Mouse (Mus musculus): ENCODE data around the gene Cdh13. TPM values are rescaled to one million over a fixed set of nuclear protein-coding genes. Genes with fewer than 3 reads are reported as not detected.

Gene Cdh13
- polyA plus RNA-seq, 1 experiment from 2014 or later = 56.3 TPM

- no peaks in the 10 kb centered on the region for H3K9me3 ChIP-seq
- no peak for ATAC-seq
Measured at GRCm38 (mm10) chr8:118851361-118851760, 567.8 kb downstream of the Cdh13 start.

GRCm38 (mm10) chr8:118852861-118853260, 569.3 kb downstream of the Cdh13 start:
- Histone ChIP-seq H3K9me3 (no peaks in the 10 kb centered on the region), H3K27ac (no peak overlapping the region), H3K9ac (replicated peaks) (no peak overlapping the region), H3K36me3 (no peaks in the 10 kb centered on the region), H3K27me3 (no peaks in the 10 kb centered on the region), H3K4me2 (replicated peaks) (no peak overlapping the region), H3K4me1 (replicated peaks) (no peaks in the 10 kb centered on the region; the same call in 1 of the 2 replicates), H3K4me3 (replicated peaks) (no peak overlapping the region)
- ATAC-seq = no peak
- 83% methylated on average over 12 of the region's 12 CpGs for WGBS

More at GRCm38 (mm10) chr8:118851361-118851760, 567.8 kb downstream of the Cdh13 start:
- Histone ChIP-seq H3K36me3 (no peaks in the 10 kb centered on the region), H3K4me1 (replicated peaks) (no peaks in the 10 kb centered on the region; the same call in 1 of the 2 replicates), H3K4me2 (replicated peaks) (no peak overlapping the region), H3K27me3 (no peaks in the 10 kb centered on the region), H3K4me3 (replicated peaks) (no peak overlapping the region), H3K9ac (replicated peaks) (no peak overlapping the region), H3K27ac (no peak overlapping the region)
- 93% methylated on average over 10 of the region's 10 CpGs for WGBS

- no peaks in the 10 kb centered on the region for H3K9me3 ChIP-seq
- H3K27ac ChIP-seq = no peak overlapping the region
- no peaks in the 10 kb centered on the region for H3K36me3 ChIP-seq
- no peak overlapping the region for H3K4me3 ChIP-seq (replicated peaks)
- H3K4me2 ChIP-seq (replicated peaks) = no peak overlapping the region
- H3K27me3 ChIP-seq = no peaks in the 10 kb centered on the region
- 90% methylated on average over 8 of the region's 8 CpGs for WGBS
- no peaks in the 10 kb centered on the region for H3K4me1 ChIP-seq (replicated peaks)
- ATAC-seq = no peak
- H3K9ac ChIP-seq (replicated peaks) = no peak overlapping the region
Measured at GRCm38 (mm10) chr8:118854656-118855055, 571.1 kb downstream of the Cdh13 start.

- 72% methylated on average over 6 of the region's 6 CpGs for WGBS
- peaks cover 12% of the 10 kb centered on the region for H3K4me1 ChIP-seq (replicated peaks)
- no peak overlapping the region for H3K27ac ChIP-seq
- H3K27me3 ChIP-seq = no peaks in the 10 kb centered on the region
- H3K36me3 ChIP-seq = no peaks in the 10 kb centered on the region
- no peak overlapping the region for H3K4me3 ChIP-seq (replicated peaks)
- no peaks in the 10 kb centered on the region for H3K9me3 ChIP-seq
- no peak overlapping the region for H3K4me2 ChIP-seq (replicated peaks)
- no peak overlapping the region for H3K9ac ChIP-seq (replicated peaks)
- ATAC-seq = no peak
Measured at GRCm38 (mm10) chr8:118866332-118866731, 582.8 kb downstream of the Cdh13 start.

GRCm38 (mm10) chr8:118870711-118871110, 587.2 kb downstream of the Cdh13 start:
- Histone ChIP-seq H3K4me2 (replicated peaks) (no peak overlapping the region), H3K9me3 (no peaks in the 10 kb centered on the region), H3K9ac (replicated peaks) (no peak overlapping the region), H3K4me1 (replicated peaks) (peaks cover 7% of the 10 kb centered on the region), H3K36me3 (no peaks in the 10 kb centered on the region), H3K27me3 (no peaks in the 10 kb centered on the region), H3K27ac (no peak overlapping the region), H3K4me3 (replicated peaks) (no peak overlapping the region)
- 86% methylated on average over 8 of the region's 8 CpGs for WGBS
- no peak for ATAC-seq

- H3K9ac ChIP-seq (replicated peaks) = no peak overlapping the region
- no peaks in the 10 kb centered on the region for H3K36me3 ChIP-seq
- no peaks in the 10 kb centered on the region for H3K4me1 ChIP-seq (replicated peaks)
- H3K27ac ChIP-seq = no peak overlapping the region
- H3K4me2 ChIP-seq (replicated peaks) = no peak overlapping the region
- no peak overlapping the region for H3K4me3 ChIP-seq (replicated peaks)
- no peak for ATAC-seq
- 83% methylated on average over 11 of the region's 11 CpGs for whole genome bisulfite sequencing
- no peaks in the 10 kb centered on the region for H3K9me3 ChIP-seq
- H3K27me3 ChIP-seq = no peaks in the 10 kb centered on the region
Measured at GRCm38 (mm10) chr8:118879939-118880825, 596.6 kb downstream of the Cdh13 start.

GRCm38 (mm10) chr8:118884296-118884695, 600.8 kb downstream of the Cdh13 start:
- H3K4me3 ChIP-seq (replicated peaks) = no peak overlapping the region
- no peaks in the 10 kb centered on the region for H3K4me1 ChIP-seq (replicated peaks)
- ATAC-seq = no peak
- H3K27me3 ChIP-seq = no peaks in the 10 kb centered on the region
- H3K9ac ChIP-seq (replicated peaks) = no peak overlapping the region
- H3K36me3 ChIP-seq = no peaks in the 10 kb centered on the region
- 77% methylated on average over 8 of the region's 8 CpGs for WGBS
- H3K27ac ChIP-seq = no peak overlapping the region
- H3K9me3 ChIP-seq = no peaks in the 10 kb centered on the region
- H3K4me2 ChIP-seq (replicated peaks) = no peak overlapping the region

- no peak for ATAC-seq
- H3K4me2 ChIP-seq (replicated peaks) = no peak overlapping the region
- no peak overlapping the region for H3K27ac ChIP-seq
- no peaks in the 10 kb centered on the region for H3K9me3 ChIP-seq
- H3K4me1 ChIP-seq (replicated peaks) = no peaks in the 10 kb centered on the region
- WGBS = 84% methylated on average over 11 of the region's 11 CpGs
- H3K36me3 ChIP-seq = no peaks in the 10 kb centered on the region
- H3K27me3 ChIP-seq = no peaks in the 10 kb centered on the region
- H3K9ac ChIP-seq (replicated peaks) = no peak overlapping the region
- no peak overlapping the region for H3K4me3 ChIP-seq (replicated peaks)
Measured at GRCm38 (mm10) chr8:118884988-118885387, 601.5 kb downstream of the Cdh13 start.

- Histone ChIP-seq H3K4me2 (replicated peaks) (no peak overlapping the region), H3K4me1 (replicated peaks) (no peaks in the 10 kb centered on the region; the same call in 1 of the 2 replicates), H3K27ac (no peak overlapping the region), H3K9me3 (no peaks in the 10 kb centered on the region), H3K27me3 (no peaks in the 10 kb centered on the region), H3K9ac (replicated peaks) (no peak overlapping the region), H3K4me3 (replicated peaks) (no peak overlapping the region), H3K36me3 (no peaks in the 10 kb centered on the region)
- WGBS = 75% methylated on average over 11 of the region's 11 CpGs
- ATAC-seq = no peak
Measured at GRCm38 (mm10) chr8:118902402-118902801, 618.9 kb downstream of the Cdh13 start.

- Histone ChIP-seq H3K4me3 (replicated peaks) (no peak overlapping the region), H3K9me3 (peaks cover 15% of the 10 kb centered on the region), H3K9ac (replicated peaks) (no peak overlapping the region), H3K4me2 (replicated peaks) (no peak overlapping the region), H3K36me3 (no peaks in the 10 kb centered on the region), H3K27ac (no peak overlapping the region), H3K27me3 (no peaks in the 10 kb centered on the region), H3K4me1 (replicated peaks) (peaks cover 7% of the 10 kb centered on the region; the same call in 1 of the 2 replicates)
- ATAC-seq = no peak
- WGBS = 98% methylated on average over 3 of the region's 3 CpGs
Measured at GRCm38 (mm10) chr8:118916513-118916912, 633.0 kb downstream of the Cdh13 start.

- Histone ChIP-seq H3K9me3 (0 out of 2 replicates have a peak, but pooled peaks cover 5% of the 10 kb centered on the region), H3K4me2 (replicated peaks) (no peak overlapping the region), H3K27me3 (no peaks in the 10 kb centered on the region), H3K4me1 (replicated peaks) (peaks cover 7% of the 10 kb centered on the region; the same call in 1 of the 2 replicates), H3K9ac (replicated peaks) (no peak overlapping the region), H3K27ac (no peak overlapping the region), H3K4me3 (replicated peaks) (no peak overlapping the region), H3K36me3 (no peaks in the 10 kb centered on the region)
- WGBS = 39% methylated on average over 11 of the region's 11 CpGs
- ATAC-seq = no peak
Measured at GRCm38 (mm10) chr8:118937412-118937811, 653.9 kb downstream of the Cdh13 start.

- Histone ChIP-seq H3K36me3 (no peaks in the 10 kb centered on the region), H3K4me2 (replicated peaks) (no peak overlapping the region), H3K9me3 (0 out of 2 replicates have a peak, but pooled peaks cover 5% of the 10 kb centered on the region), H3K4me3 (replicated peaks) (no peak overlapping the region), H3K27me3 (no peaks in the 10 kb centered on the region), H3K27ac (no peak overlapping the region), H3K4me1 (replicated peaks) (peaks cover 7% of the 10 kb centered on the region; the same call in 1 of the 2 replicates), H3K9ac (replicated peaks) (no peak overlapping the region)
- WGBS = 18% methylated on average over 8 of the region's 8 CpGs
- 0 out of 2 replicates have a peak, but pooled peaks have one; percentile 60 for ATAC-seq
Measured at GRCm38 (mm10) chr8:118938025-118938424, 654.5 kb downstream of the Cdh13 start.
